Mouse (Mus musculus) neural tube, embryonic 11.5 days (tissue): ENCODE data around the gene Grk3. TPM values are rescaled to one million over a fixed set of nuclear protein-coding genes. Genes with fewer than 3 reads are reported as not detected.

Experiments used
- ATAC-seq: fragments of 200-750 bp; cut with Nextera tagmentation; 2 replicates; pipeline ENCODE4 v1.8.0; 2017; ENCODE audit warnings: moderate number of reproducible peaks, mild to moderate bottlenecking, moderate TSS enrichment, moderate library complexity; ENCODE audit not compliant: insufficient read depth, low FRiP score, low TSS enrichment
- DNase-seq: peaks from one replicate; pipeline ENCODE4 v3.0.0-alpha.2; 2015; ENCODE audit warnings: low spot score
- H3K27ac ChIP-seq: fragments of 300-500 bp; sonication (generic); 2 replicates; pipeline ENCODE4 v1.5.1; 2014; ENCODE audit warnings: low read depth, mild to moderate bottlenecking, low read length
- H3K27me3 ChIP-seq: fragments of 300-500 bp; sonication (generic); 2 replicates; pipeline ENCODE4 v1.6.1; 2014; ENCODE audit warnings: mild to moderate bottlenecking, low read length, mixed read lengths; ENCODE audit not compliant: control insufficient read depth, insufficient read depth
- H3K36me3 ChIP-seq: fragments of 300-500 bp; sonication (generic); 2 replicates; pipeline ENCODE4 v1.6.1; 2014; ENCODE audit warnings: mild to moderate bottlenecking, low read length, moderate library complexity, mixed read lengths; ENCODE audit not compliant: control insufficient read depth, insufficient read depth
- H3K4me1 ChIP-seq: fragments of 300-500 bp; sonication (generic); 2 replicates; pipeline ENCODE4 v1.6.1; 2014; ENCODE audit warnings: low read length, mixed read lengths; ENCODE audit not compliant: control insufficient read depth, insufficient read depth
- H3K4me2 ChIP-seq: fragments of 300-500 bp; sonication (generic); 2 replicates; pipeline ENCODE4 v1.6.1; 2014; ENCODE audit warnings: low read depth, mild to moderate bottlenecking, moderate library complexity
- H3K4me3 ChIP-seq: fragments of 300-500 bp; sonication (generic); 2 replicates; pipeline ENCODE4 v1.5.1; 2014; ENCODE audit warnings: low read depth, low read length
- H3K9ac ChIP-seq: fragments of 300-500 bp; sonication (generic); 2 replicates; pipeline ENCODE4 v1.6.1; 2014; ENCODE audit warnings: mild to moderate bottlenecking, low read length
- H3K9me3 ChIP-seq: fragments of 300-500 bp; sonication (generic); 2 replicates; pipeline ENCODE4 v1.6.1; 2016; ENCODE audit warnings: low read length; ENCODE audit not compliant: control insufficient read depth
- WGBS: fragments of 180-500 bp; shearing (Covaris S2); extraction: QIAGEN DNeasy Blood & Tissue Kit; methylation state at CpG from one replicate; pipeline ENCODE4 v1.1.7; 2014; 5-methylcytosine and 5-hydroxymethylcytosine counted together
- polyA plus RNA-seq: library from polyadenylated mRNA; unstranded; fragments of >200 nt; fragmentation: Nextera tagmentation; extraction: Ambion mirVana; gene quantifications from 2 replicates; pipeline ENCODE4 v1.2.1, GENCODE M21; 2014

Grk3 gene
- polyA plus RNA-seq, 1 experiment from 2014 or later: 5.9 TPM

DNA sequence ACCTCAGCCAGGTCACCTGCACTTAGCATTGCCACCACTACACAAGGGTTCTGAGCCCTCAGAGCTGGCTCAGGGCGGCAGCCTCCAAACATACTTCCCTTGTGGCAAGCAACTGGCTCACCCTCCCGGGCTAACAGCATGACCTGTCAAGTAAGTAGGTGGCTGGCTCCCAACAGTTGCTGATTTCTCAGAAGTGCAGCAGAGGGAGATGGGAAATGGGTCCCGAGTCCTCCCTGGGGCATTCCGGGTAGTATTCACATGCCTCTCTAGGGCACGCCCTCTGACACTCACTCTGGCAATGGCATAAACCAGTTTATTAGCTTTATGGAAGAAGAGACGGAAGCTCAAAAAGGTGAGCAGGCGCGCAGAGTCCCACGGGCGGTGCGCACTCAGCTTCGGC lies 74.6 kb downstream of the Grk3 start:
- Histone ChIP-seq H3K36me3 (no peaks in the 10 kb centered on the region; the same call in 1 of the 2 replicates), H3K9ac (no peak overlapping the region), H3K27me3 (no peaks in the 10 kb centered on the region), H3K4me1 (no peaks in the 10 kb centered on the region), H3K4me2 (no peak overlapping the region), H3K9me3 (no peaks in the 10 kb centered on the region), H3K27ac (no peak overlapping the region), H3K4me3 (no peak overlapping the region)
- 89% methylated on average over 12 of the region's 12 CpGs for WGBS
- DNase-seq (no peak), ATAC-seq (no peak)

DNA sequence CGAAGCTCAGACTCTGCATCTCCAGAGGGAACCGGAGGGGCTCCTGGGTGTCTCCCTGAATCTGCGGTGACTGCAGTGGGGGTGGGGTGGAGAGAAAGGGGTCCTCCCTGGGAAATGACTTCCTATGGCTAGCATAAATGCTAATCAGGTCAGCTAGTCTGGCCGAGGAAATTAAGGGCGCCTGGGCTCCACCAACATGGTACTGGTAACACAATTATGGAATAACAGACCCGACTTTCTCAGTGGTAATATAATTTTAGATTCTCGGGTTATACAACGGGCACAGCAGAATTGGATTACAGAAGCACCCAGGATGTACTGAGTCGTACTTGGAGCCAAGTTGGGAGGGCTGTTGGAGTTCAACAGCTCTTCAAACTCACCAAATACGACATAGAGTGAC lies 79.0 kb downstream of the Grk3 start:
- H3K27me3 ChIP-seq: no peaks in the 10 kb centered on the region
- 84% methylated on average over 10 of the region's 10 CpGs for WGBS
- no peaks in the 10 kb centered on the region for H3K4me1 ChIP-seq
- H3K9ac ChIP-seq: no peak overlapping the region
- ATAC-seq: no peak
- H3K9me3 ChIP-seq: no peaks in the 10 kb centered on the region
- H3K27ac ChIP-seq: no peak overlapping the region
- no peak overlapping the region for H3K4me3 ChIP-seq
- H3K36me3 ChIP-seq: no peaks in the 10 kb centered on the region; the same call in 1 of the 2 replicates
- H3K4me2 ChIP-seq: no peak overlapping the region
- no peak for DNase-seq

DNA sequence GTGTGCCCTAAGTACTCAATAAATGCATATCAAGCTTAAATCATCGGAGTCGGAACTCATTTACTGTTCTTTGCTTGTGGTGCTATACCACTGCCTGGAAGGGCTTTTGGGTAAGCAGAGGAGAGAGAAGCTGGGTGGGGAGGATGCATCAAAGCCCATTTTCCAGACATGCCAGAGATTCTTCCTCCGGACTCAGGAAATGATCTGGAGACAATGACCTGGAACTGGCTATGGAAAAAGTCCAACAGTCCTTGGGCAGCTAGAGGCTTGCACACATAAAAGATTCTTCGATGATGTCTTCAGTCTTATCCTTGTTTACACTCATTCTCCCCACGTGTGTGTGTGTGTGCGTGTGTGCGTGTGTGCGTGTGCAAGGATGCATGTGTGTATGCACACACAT lies 80.2 kb downstream of the Grk3 start:
- no peak overlapping the region for H3K4me3 ChIP-seq
- H3K27me3 ChIP-seq: no peaks in the 10 kb centered on the region
- H3K4me1 ChIP-seq: no peaks in the 10 kb centered on the region
- WGBS: 95% methylated on average over 8 of the region's 8 CpGs
- H3K9me3 ChIP-seq: no peaks in the 10 kb centered on the region
- H3K27ac ChIP-seq: no peak overlapping the region
- ATAC-seq (no peak), DNase-seq (no peak)
- no peak overlapping the region for H3K4me2 ChIP-seq
- no peak overlapping the region for H3K9ac ChIP-seq
- no peaks in the 10 kb centered on the region for H3K36me3 ChIP-seq

DNA sequence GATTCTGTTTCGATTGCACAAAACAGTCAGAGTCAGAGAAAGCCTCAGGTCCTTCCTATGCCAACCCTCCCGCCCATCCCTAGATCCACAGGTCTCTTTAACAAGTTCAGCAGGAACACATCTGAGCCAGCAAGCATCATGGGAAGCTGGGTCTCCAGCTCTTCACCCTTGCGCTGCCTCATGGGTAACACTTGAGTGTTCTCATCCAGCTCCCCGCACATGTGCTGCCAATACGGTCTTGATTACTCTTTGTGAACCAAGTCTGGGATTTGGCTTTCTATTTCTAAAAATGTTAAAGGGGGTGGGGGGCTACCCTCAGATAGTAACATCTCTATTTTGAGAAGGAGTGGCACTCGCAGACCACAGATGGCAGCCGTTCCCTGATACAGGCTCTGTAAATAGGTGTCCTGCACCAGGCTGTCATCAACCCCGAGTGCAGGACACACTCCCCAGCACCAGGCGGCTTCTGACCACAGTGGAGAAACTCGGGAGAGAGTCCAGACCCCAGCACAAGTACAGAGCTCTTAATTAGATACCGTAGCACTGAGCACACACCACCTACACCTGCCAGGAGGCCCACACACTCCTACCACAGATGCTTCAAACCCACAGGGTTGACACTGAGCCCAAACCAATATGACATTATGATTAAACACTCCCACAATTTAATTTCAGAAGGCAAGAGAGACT lies 82.6 kb downstream of the Grk3 start:
- WGBS: 79% methylated on average over 11 of the region's 11 CpGs
- H3K36me3 ChIP-seq: no peaks in the 10 kb centered on the region
- H3K4me2 ChIP-seq: no peak overlapping the region
- H3K4me3 ChIP-seq: no peak overlapping the region
- ATAC-seq (no peak), DNase-seq (no peak)
- H3K9ac ChIP-seq: no peak overlapping the region
- H3K27ac ChIP-seq: no peak overlapping the region
- H3K27me3 ChIP-seq: no peaks in the 10 kb centered on the region
- H3K9me3 ChIP-seq: no peaks in the 10 kb centered on the region
- H3K4me1 ChIP-seq: no peaks in the 10 kb centered on the region

DNA sequence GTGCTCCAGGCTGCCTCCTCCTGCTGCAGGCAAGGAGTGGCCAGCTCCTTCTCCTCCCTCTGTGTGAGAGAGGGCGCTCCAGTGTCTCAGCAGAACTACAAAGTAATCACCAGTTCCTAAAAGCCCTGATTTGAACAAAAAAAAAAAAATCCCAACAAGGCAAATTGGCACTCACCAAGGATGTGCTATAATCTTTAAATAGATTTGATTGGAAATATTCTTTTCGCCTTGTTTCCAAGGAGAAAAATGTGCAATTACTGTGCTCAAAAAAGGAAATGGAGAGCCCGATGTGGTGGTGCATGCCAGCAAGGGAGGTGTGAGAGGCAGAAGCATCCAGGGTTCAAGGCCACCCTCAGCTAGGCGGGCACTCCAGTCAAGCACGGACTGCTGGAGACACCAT lies 83.7 kb downstream of the Grk3 start:
- no peak for ATAC-seq
- no peaks in the 10 kb centered on the region for H3K27me3 ChIP-seq
- no peak overlapping the region for H3K4me2 ChIP-seq
- 83% methylated on average over 5 of the region's 5 CpGs for WGBS
- H3K4me1 ChIP-seq: no peaks in the 10 kb centered on the region
- no peaks in the 10 kb centered on the region for H3K36me3 ChIP-seq
- no peak overlapping the region for H3K9ac ChIP-seq
- H3K4me3 ChIP-seq: no peak overlapping the region
- H3K9me3 ChIP-seq: no peaks in the 10 kb centered on the region
- H3K27ac ChIP-seq: no peak overlapping the region
- DNase-seq: no peak

DNA sequence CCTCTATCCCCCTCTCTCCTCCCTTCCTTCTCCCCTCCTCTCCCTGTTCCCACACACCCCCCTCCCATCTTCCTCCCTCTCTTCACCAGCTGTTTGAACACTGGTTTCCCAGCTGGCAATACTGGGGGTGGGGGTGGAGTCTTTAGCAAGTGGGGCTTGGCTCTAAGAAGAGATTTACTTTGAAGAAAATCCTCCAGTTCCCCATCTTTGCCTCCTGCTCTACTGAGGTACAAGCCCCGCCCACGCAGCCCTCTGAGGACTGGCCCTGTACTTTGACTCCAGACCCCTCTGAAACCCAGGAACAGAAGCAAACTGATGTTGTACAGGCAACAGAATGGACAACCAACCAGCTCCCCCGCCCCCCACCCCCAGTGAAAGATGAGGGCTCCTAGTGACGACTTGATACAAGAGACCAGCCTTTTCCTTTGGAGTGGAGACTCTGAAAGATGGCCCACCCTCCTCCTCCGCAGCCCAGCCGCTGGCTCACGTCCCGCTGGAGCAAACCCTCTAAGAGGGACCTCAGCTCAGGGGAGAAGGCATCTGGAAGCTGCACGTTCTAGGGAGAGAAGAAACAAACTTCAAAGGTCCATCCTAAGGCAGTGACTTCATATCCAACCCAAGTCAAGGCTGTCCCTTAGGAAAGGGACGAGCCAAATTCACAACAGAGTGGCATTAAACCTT lies 87.2 kb downstream of the Grk3 start:
- Histone ChIP-seq H3K9me3 (no peaks in the 10 kb centered on the region), H3K9ac (no peak overlapping the region), H3K4me1 (no peaks in the 10 kb centered on the region), H3K36me3 (no peaks in the 10 kb centered on the region), H3K27me3 (no peaks in the 10 kb centered on the region), H3K4me2 (no peak overlapping the region), H3K27ac (no peak overlapping the region), H3K4me3 (no peak overlapping the region)
- 58% methylated on average over 10 of the region's 10 CpGs for WGBS
- DNase-seq (no peak), ATAC-seq (no peak)

DNA sequence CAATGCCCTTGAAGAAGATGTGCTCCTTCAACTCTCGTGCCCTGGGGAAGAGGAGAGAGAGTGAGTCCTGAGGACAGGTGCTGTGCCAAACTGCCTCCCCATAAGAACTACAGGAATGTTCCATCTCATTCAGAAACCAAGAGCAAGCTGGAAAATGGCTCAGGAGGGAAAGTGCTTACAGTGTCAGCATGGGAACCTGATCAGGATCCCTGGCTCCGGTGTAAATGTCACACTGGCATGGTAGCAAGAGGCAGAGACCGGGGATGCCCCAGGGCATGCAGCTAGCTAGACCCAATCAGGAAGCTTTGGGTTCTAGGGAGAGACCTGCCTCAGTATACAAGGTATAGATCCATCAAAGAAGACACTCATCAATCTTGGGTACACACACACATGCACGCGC lies 90.2 kb downstream of the Grk3 start:
- H3K4me1 ChIP-seq: no peaks in the 10 kb centered on the region
- no peaks in the 10 kb centered on the region for H3K9me3 ChIP-seq
- H3K36me3 ChIP-seq: no peaks in the 10 kb centered on the region
- H3K27ac ChIP-seq: no peak overlapping the region
- ATAC-seq: no peak
- no peaks in the 10 kb centered on the region for H3K27me3 ChIP-seq
- DNase-seq: no peak
- H3K4me2 ChIP-seq: no peak overlapping the region
- no peak overlapping the region for H3K4me3 ChIP-seq
- 94% methylated on average over 5 of the region's 5 CpGs for WGBS
- no peak overlapping the region for H3K9ac ChIP-seq

DNA sequence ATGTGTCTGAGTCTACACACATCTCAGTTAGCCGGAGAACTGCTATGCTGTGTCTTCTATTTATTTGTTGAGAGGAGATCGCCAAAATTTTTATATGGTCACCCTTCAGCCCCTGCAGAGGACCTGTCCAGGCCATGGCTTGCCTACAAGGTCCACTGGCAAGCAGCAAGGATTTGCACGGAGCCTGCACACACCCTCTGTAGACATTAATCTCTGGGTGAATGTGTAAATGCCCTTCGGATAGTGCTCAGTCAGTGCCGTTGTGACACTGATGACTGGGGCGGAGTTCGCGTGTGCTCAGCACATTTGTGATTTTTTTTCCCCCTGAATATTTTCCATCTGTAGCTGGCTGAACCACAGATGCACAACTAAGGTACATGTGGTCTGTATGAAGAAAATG lies 90.8 kb downstream of the Grk3 start:
- Histone ChIP-seq H3K9me3 (no peaks in the 10 kb centered on the region), H3K4me1 (no peaks in the 10 kb centered on the region), H3K27me3 (no peaks in the 10 kb centered on the region), H3K27ac (no peak overlapping the region), H3K4me2 (no peak overlapping the region), H3K9ac (no peak overlapping the region), H3K36me3 (no peaks in the 10 kb centered on the region), H3K4me3 (no peak overlapping the region)
- WGBS: 89% methylated on average over 8 of the region's 8 CpGs
- no peak for ATAC-seq
- DNase-seq: no peak

DNA sequence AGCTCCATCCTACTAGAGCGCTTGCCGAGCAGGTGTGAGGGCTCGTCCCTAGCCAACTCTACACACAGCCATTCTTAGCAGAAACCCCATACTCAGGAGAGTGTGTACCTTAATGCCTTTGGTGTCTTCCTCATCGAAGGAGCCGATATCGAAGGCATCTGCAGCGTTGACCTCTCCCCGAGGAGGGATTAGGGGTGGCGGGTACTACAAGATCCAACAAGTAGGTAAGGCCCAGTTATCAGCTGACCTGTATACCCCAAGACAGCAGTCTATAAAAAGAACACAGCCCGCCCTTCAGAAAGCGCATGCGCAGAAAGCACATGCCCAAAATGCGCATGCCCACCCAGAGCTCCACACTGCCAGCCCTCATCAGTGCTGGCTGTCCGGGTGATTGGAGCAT lies 91.8 kb downstream of the Grk3 start:
- Histone ChIP-seq H3K27ac (no peak overlapping the region), H3K36me3 (no peaks in the 10 kb centered on the region), H3K4me3 (no peak overlapping the region), H3K27me3 (no peaks in the 10 kb centered on the region), H3K9ac (no peak overlapping the region), H3K9me3 (no peaks in the 10 kb centered on the region), H3K4me1 (no peaks in the 10 kb centered on the region), H3K4me2 (no peak overlapping the region)
- no peak for DNase-seq
- 92% methylated on average over 14 of the region's 14 CpGs for WGBS
- ATAC-seq: no peak
